Mouse (Mus musculus): Measurements from ENCODE around the gene Eral1.

Eral1 gene

GRCm38 (mm10) chr11:78037831-78038752 lies 42.1 kb downstream of the Eral1 start, which contains the start of gene Flot2:
Gene Flot2 (plus strand): TSS chr11:78037931.
- DNase-seq (ENCODE audit: low spot score in 2 of 2) = peak; percentile 58 to 70

DNA sequence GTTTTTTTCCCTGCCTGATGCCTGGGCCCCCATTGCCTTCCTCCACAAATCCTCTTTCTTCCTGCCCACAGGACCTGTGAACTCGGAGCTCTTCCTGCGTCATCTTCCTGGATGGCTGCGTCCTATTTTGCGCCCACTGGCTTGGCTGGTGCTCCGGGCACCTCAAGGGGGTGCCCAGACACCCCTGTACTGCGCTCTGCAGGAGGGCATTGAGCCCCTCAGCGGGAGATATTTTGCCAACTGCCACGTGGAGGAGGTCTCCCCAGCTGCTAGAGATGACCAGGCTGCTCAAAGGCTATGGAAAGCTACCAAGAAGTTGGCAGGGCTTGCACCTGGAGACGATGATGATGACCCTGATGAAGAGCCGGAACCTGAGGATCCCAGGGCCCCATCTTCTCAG lies 43.4 kb downstream of the Eral1 start:
- no peak for DNase-seq (ENCODE audit: low spot score in 2 of 2)

DNA sequence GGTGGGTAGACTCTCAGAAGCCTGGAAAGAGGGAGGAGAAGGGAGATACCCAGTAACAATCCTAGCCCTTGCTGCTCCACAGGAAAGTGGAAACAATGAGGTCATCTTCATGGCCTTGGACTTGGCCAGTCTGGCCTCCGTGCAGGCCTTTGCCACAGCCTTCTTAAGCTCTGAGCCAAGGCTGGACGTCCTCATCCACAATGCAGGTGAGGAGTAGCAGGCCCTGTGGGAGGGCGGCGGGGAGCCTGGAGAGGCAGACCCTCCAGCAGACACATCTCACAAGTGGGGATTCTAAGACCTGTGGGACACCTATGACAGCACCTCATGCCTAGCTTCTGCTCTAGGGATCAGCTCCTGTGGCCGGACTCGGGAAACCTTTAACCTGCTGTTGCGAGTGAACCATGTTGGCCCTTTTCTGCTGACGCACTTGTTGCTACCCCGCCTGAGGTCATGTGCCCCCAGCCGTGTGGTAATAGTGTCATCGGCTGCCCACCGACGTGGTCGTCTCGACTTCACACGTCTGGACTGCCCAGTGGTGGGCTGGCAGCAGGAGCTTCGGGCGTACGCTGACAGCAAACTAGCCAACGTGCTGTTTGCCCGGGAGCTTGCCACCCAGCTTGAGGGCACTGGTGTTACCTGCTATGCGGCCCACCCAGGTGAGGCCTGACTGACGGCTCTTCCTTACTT lies 46.1 kb downstream of the Eral1 start:
- DNase-seq (ENCODE audit: low spot score in 2 of 2) = no peak

- no peak for DNase-seq (ENCODE audit: low spot score in 2 of 2)
Observed at GRCm38 (mm10) chr11:78032809-78033195, 47.4 kb downstream of the Eral1 start.

DNA sequence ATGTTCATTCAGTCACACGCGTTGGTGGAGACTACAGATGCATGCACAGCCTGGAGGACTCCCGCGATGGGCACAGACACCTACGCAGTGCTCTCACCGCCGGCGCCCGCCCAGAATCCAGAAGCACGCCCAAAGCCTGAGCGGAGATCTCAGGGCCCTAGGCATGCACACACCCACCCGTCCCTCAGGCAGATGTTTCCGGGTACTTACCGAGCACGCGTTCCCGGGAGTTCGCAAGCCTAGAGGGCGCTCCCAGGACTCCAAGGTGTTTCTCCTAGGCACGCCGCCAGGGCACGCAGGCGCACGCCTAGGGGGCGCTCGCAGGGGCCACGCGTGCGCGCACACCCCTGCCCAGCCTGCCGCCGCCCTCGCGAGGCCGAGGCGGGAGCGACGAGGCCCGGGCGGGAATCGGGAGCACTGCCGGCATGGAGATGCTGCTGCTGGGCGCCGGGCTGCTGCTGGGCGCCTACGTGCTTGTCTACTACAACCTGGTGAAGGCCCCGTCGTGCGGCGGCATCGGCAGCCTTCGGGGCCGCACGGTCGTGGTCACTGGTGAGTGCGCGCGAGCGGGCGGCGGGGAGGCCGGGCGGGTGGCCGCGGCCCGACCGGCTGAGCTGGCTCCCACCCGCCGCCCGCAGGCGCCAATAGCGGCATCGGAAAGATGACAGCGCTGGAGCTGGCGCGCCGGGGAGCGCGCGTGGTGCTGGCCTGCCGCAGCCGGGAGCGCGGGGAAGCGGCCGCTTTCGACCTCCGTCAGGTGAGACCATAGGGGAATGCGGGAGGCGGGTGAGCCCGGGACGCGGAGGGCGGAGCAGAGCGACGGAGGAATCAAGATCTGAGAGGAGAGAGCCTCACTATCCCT lies 48.0 kb downstream of the Eral1 start, which contains the start of gene Dhrs13:
TSS of gene Dhrs13 (plus strand) at position 334 of the 862 bp plus-strand sequence.
- DNase-seq (ENCODE audit: low spot score in 2 of 2) = peak; percentile 92 to 94

DNA sequence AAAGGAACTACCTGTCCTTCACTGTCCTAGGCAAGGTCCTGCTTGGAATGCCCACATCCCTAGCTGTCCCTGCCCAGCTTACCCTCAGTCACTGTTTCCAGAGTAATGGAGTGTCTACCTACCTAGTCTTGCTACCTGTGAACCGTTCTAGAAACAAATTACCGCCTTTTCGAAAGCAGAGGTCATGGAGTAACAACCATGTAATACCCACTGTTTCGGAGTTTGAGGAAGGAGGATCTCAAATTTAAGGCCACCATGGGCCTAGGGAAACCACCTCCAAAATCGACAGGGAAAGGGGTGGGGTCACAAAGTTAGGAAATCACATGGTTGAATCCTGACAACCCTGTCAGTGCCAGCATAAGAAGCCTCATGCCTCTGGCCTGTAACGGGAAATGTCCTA lies 48.8 kb downstream of the Eral1 start:
- no peak for DNase-seq (ENCODE audit: low spot score in 2 of 2)

DNA sequence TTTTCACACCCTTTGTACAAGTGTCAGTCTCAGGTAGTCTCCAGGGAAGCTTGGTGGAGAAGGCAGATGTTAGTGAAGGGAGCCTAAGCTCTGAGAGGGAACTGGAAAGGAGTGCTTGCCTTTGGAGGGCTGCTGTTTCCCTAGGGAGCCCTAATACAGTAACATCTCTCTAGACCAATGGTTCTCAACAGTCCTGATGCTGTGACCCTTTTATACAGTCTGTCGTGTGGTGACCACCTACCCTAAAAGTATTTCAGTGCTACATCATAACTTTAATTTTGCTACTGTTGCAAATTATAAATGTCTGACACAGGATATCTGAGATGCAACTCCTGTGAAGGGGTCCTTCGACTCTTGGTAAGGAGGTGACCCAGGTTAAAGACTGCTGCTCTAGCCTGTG lies 49.6 kb downstream of the Eral1 start:
- DNase-seq (ENCODE audit: low spot score in 2 of 2) = no peak

- no peak for DNase-seq (ENCODE audit: low spot score in 2 of 2)
Observed at GRCm38 (mm10) chr11:78029240-78029639, 50.9 kb downstream of the Eral1 start.

DNA sequence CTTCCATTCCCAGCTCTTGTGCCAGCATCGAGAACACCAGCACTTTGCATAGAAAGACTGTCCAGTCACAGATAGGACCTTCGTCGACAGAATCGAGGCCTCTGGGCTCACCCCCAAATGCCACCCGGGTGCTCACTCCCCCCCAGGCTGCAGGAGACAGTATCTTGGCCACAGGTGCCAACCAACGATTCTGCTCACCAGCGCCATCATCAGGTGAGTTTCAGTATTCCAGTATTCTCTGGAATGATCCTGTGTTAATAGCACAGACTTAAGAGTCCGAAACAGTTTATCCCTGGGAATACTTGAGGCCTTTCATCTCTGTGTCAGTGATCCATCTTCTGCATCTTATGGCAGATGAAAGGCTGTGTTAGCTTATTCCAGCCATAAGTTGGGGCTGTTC lies 56.6 kb downstream of the Eral1 start:
- peak in 1 of 2 experiments; percentile 45 for DNase-seq (ENCODE audit: low spot score in 2 of 2)

All from right cerebral cortex, postnatal 10 days (tissue).